Mouse (Mus musculus): Measurements from ENCODE around the gene Ppp1r12b. TPM values are rescaled to one million over a fixed set of nuclear protein-coding genes. Genes with fewer than 3 reads are reported as not detected.

Ppp1r12b gene
- total and polyA plus RNA-seq, 2 experiments: 2.2 to 5.0 TPM

DNA sequence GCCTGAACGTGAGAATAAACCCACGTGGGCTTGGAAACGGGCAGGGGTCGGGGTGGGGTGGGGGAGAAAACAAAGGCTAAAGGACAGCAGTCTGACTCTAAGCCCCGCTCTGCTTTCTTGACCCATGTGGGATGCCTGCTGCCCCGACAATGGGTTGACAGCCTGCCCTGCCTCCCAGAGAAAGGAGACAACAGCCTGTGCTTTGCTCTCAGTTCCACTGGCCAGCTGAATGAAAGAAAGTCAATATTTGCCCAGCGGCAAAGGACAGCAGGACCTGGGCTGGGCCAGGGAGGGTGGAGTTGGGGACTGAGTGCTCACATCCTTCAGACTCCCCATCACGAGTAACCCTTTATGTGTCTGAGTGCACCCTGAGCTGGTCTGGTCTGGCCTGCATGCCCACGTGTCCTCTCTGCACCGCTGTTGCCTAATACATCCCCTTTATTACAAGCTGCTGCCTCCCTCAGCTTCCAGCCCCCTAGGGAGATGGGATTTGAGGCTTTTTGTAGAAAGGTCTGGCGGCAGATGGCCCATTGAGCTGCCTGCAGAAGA, 242.2 kb downstream of the Ppp1r12b start:
- Histone ChIP-seq H3K4me3 (ENCODE audit: insufficient read depth, low read depth, low read length) (no peak overlapping the region), H3K9ac (ENCODE audit: low read depth, low read length) (no peak overlapping the region), H3K36me3 (ENCODE audit: control insufficient read depth, insufficient read depth, low read length) (no peaks in the 10 kb centered on the region), H3K27me3 (ENCODE audit: control insufficient read depth, insufficient read depth, low read length) (peaks cover 10% of the 10 kb centered on the region), H3K27ac (replicated peaks; ENCODE audit: insufficient read depth, low read depth, low read length) (no peak overlapping the region), H3K4me1 (ENCODE audit: control insufficient read depth, insufficient read depth, low read length) (no peaks in the 10 kb centered on the region), H3K79me2 (ENCODE audit: control insufficient read depth, insufficient read depth, low read length) (no peaks in the 10 kb centered on the region)
- WGBS: 18% methylated on average over 11 of the region's 11 CpGs
- no peak for TF ChIP-seq POLR2A (IDR thresholded peaks at IDR 0.05; ENCODE audit: extremely low read depth, insufficient read depth, low read length)
- no peak for TF ChIP-seq CTCF (IDR thresholded peaks at IDR 0.05; ENCODE audit: low read depth, low read length)
- peak; percentile 27 for DNase-seq (ENCODE audit: extremely low read depth, low read depth, low spot score)

DNA sequence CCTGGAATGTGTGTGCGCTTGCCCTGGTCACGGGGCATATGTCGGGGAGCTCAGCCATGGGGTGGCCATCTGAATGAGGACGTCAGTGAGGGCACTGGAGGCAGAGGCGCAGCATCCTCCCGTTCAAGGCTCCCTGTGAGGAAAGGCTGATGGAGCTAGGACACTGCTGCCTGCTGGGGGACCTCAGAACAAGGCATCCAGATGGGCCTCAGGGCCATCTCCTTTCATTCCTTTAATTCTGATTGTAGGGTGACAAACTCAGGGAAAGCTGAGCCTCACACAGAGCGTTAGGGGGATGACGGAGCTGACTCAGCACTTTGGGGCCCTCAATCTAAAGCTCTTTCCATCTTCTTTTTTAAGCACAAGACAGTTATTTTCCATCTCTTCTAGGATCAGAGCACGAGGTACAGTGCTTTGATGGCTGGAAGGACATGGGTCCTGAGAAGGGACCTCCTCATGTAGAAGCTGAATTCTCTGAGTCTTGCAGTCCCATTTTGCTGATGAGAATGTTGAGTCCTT, 242.9 kb downstream of the Ppp1r12b start:
- TF ChIP-seq POLR2A (IDR thresholded peaks at IDR 0.05; ENCODE audit: extremely low read depth, insufficient read depth, low read length): no peak
- TF ChIP-seq CTCF (IDR thresholded peaks at IDR 0.05; ENCODE audit: low read depth, low read length): no peak
- WGBS: 78% methylated on average over 9 of the region's 9 CpGs

DNA sequence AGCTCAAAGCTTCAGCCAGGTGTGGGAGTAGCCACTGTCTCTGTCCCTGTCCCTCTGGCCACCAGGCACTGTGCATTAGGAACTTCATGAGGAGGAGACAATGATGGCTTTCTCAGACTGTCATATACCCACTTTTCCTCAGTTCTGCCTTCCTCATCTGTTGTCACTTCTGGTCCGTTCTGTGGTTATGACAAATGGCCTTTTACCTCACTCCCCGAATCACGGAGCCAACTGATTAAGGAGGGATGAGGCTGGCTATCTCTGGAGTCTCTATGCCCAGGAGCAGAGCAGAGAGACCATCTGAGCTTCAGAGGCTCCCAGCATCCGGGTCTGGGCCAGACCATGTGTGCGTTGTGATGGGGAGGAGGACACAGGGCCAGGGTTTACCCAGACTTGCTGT, 244.1 kb downstream of the Ppp1r12b start:
- no peak for DNase-seq (ENCODE audit: extremely low read depth, low read depth, low spot score)
- Histone ChIP-seq H3K36me3 (ENCODE audit: control insufficient read depth, insufficient read depth, low read length) (no peaks in the 10 kb centered on the region), H3K4me3 (ENCODE audit: insufficient read depth, low read depth, low read length) (no peak overlapping the region), H3K9ac (ENCODE audit: low read depth, low read length) (no peak overlapping the region), H3K27ac (replicated peaks; ENCODE audit: insufficient read depth, low read depth, low read length) (no peak overlapping the region), H3K27me3 (ENCODE audit: control insufficient read depth, insufficient read depth, low read length) (peaks cover 12% of the 10 kb centered on the region), H3K79me2 (ENCODE audit: control insufficient read depth, insufficient read depth, low read length) (no peaks in the 10 kb centered on the region), H3K4me1 (ENCODE audit: control insufficient read depth, insufficient read depth, low read length) (no peaks in the 10 kb centered on the region)
- WGBS: 80% methylated on average over 5 of the region's 5 CpGs
- TF ChIP-seq CTCF (IDR thresholded peaks at IDR 0.05; ENCODE audit: low read depth, low read length): no peak
- no peak for TF ChIP-seq POLR2A (IDR thresholded peaks at IDR 0.05; ENCODE audit: extremely low read depth, insufficient read depth, low read length)

More for the DNA sequence above, 242.9 kb downstream of the Ppp1r12b start:
- H3K79me2 ChIP-seq (ENCODE audit: control insufficient read depth, insufficient read depth, low read length): no peaks in the 10 kb centered on the region
- DNase-seq (ENCODE audit: extremely low read depth, low read depth, low spot score): no peak
- no peak overlapping the region for H3K4me3 ChIP-seq (ENCODE audit: insufficient read depth, low read depth, low read length)
- peaks cover 10% of the 10 kb centered on the region for H3K27me3 ChIP-seq (ENCODE audit: control insufficient read depth, insufficient read depth, low read length)
- no peaks in the 10 kb centered on the region for H3K4me1 ChIP-seq (ENCODE audit: control insufficient read depth, insufficient read depth, low read length)
- H3K9ac ChIP-seq (ENCODE audit: low read depth, low read length): no peak overlapping the region
- no peaks in the 10 kb centered on the region for H3K36me3 ChIP-seq (ENCODE audit: control insufficient read depth, insufficient read depth, low read length)
- H3K27ac ChIP-seq (replicated peaks; ENCODE audit: insufficient read depth, low read depth, low read length): no peak overlapping the region

DNA sequence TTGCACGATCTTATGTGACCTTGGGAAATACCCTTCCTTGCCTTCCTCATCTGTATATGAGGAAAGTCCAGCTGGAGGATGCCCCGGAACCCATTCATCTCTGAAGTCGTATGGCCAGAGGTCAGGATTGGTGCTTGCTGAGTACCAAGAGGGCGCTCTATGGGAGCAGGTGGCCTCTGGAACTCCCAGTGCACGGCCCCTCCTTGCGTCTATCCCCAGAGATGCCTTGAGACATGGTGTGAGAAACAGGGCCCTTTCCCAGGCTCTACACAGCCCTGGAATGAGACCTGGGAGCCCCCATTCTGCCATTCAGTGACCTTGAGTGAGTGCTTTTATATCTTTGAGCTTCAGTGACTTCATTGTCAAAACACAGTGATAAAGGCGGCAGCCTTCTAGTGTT, 244.7 kb downstream of the Ppp1r12b start:
- DNase-seq (ENCODE audit: extremely low read depth, low read depth, low spot score): no peak
- peaks cover 13% of the 10 kb centered on the region for H3K27me3 ChIP-seq (ENCODE audit: control insufficient read depth, insufficient read depth, low read length)
- no peak overlapping the region for H3K4me3 ChIP-seq (ENCODE audit: insufficient read depth, low read depth, low read length)
- no peak overlapping the region for H3K9ac ChIP-seq (ENCODE audit: low read depth, low read length)
- 83% methylated on average over 7 of the region's 7 CpGs for WGBS
- no peaks in the 10 kb centered on the region for H3K79me2 ChIP-seq (ENCODE audit: control insufficient read depth, insufficient read depth, low read length)
- H3K36me3 ChIP-seq (ENCODE audit: control insufficient read depth, insufficient read depth, low read length): no peaks in the 10 kb centered on the region
- no peaks in the 10 kb centered on the region for H3K4me1 ChIP-seq (ENCODE audit: control insufficient read depth, insufficient read depth, low read length)
- no peak overlapping the region for H3K27ac ChIP-seq (replicated peaks; ENCODE audit: insufficient read depth, low read depth, low read length)
- TF ChIP-seq CTCF (IDR thresholded peaks at IDR 0.05; ENCODE audit: low read depth, low read length): no peak
- no peak for TF ChIP-seq POLR2A (IDR thresholded peaks at IDR 0.05; ENCODE audit: extremely low read depth, insufficient read depth, low read length)

DNA sequence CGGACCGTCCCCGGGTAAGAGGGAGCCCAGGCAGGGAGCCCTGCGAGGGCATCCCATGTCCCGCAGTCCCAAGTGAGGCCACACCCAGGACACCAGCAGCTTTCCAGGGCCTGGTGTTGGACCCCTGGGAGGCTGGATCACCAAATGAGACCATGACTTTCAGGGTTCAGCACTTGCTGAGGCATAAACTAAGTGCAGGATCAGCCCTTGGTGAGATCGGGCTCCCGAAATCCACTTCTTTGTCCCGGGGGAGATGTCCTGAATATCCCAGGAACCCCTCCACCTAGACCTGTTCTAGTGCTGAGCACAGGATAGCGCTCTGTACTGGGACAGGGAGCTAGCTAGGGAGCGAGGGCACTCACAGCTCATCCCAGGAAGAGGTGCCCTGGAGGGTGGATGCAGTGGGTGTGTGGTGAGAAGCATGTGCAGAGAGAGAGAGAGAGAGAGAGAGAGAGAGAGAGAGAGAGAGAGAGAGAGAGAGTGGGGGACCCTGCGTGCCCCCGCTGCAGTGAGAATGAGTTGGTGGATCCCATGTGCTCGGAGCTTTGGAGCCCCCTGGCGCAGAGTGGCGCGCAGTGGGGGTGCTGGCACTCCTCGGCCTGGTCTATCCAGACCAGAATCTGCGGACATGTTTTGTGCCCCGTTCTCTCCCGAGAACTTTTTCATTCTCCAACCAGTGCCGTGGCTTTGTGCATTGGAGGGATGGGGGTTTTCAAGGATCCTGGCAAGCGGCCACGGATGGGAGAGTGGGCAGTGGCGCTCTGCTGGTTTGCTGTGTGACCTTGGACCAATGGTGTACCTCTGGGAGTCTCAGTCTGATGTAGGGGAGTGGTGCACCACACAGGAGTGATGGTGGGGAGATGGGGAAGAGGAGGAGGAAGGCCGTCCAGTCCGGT, 246.1 kb downstream of the Ppp1r12b start:
- no peak overlapping the region for H3K27ac ChIP-seq (replicated peaks; ENCODE audit: insufficient read depth, low read depth, low read length)
- no peaks in the 10 kb centered on the region for H3K79me2 ChIP-seq (ENCODE audit: control insufficient read depth, insufficient read depth, low read length)
- DNase-seq (ENCODE audit: extremely low read depth, low read depth, low spot score): no peak
- no peaks in the 10 kb centered on the region for H3K36me3 ChIP-seq (ENCODE audit: control insufficient read depth, insufficient read depth, low read length)
- no peak overlapping the region for H3K9ac ChIP-seq (ENCODE audit: low read depth, low read length)
- H3K4me3 ChIP-seq (ENCODE audit: insufficient read depth, low read depth, low read length): no peak overlapping the region
- peaks cover 13% of the 10 kb centered on the region for H3K27me3 ChIP-seq (ENCODE audit: control insufficient read depth, insufficient read depth, low read length)
- WGBS: 31% methylated on average over 25 of the region's 26 CpGs
- no peaks in the 10 kb centered on the region for H3K4me1 ChIP-seq (ENCODE audit: control insufficient read depth, insufficient read depth, low read length)
- no peak for TF ChIP-seq POLR2A (IDR thresholded peaks at IDR 0.05; ENCODE audit: extremely low read depth, insufficient read depth, low read length)
- TF ChIP-seq CTCF (IDR thresholded peaks at IDR 0.05; ENCODE audit: low read depth, low read length): no peak

All from liver, adult 2 months (tissue).